Mouse (Mus musculus) heart, embryonic 15.5 days (tissue): ENCODE results near the gene Fbf1. TPM values are rescaled to one million over a fixed set of nuclear protein-coding genes. Genes with fewer than 3 reads are reported as not detected.

Source experiments
- ATAC-seq: fragments of 200-750 bp; cut with Nextera tagmentation; replicated peaks from 2 replicates; pipeline ENCODE4 v1.8.0; 2017; ENCODE audit warnings: low read depth, moderate TSS enrichment; ENCODE audit not compliant: insufficient number of reproducible peaks, insufficient read depth, low FRiP score
- H3K27ac ChIP-seq: fragments of 300-500 bp; sonication (generic); 2 replicates; pipeline ENCODE4 v1.5.1; 2015; ENCODE audit warnings: mild to moderate bottlenecking, inconsistent platforms
- H3K27me3 ChIP-seq: fragments of 300-500 bp; sonication (generic); 2 replicates; pipeline ENCODE4 v1.6.1; 2015; ENCODE audit warnings: inconsistent platforms
- H3K36me3 ChIP-seq: fragments of 300-500 bp; sonication (generic); 2 replicates; pipeline ENCODE4 v1.6.1; 2015; ENCODE audit warnings: mild to moderate bottlenecking, inconsistent platforms
- H3K4me1 ChIP-seq: fragments of 300-500 bp; sonication (generic); replicated peaks from 2 replicates; pipeline ENCODE4 v1.6.1; 2015; ENCODE audit warnings: inconsistent platforms
- H3K4me2 ChIP-seq: fragments of 300-500 bp; sonication (generic); 2 replicates; pipeline ENCODE4 v1.6.1; 2015; ENCODE audit warnings: inconsistent platforms, mild to moderate bottlenecking, moderate library complexity
- H3K4me3 ChIP-seq: fragments of 300-500 bp; sonication (generic); 2 replicates; pipeline ENCODE4 v1.5.1; 2015; ENCODE audit warnings: mild to moderate bottlenecking, inconsistent platforms
- H3K9ac ChIP-seq: fragments of 300-500 bp; sonication (generic); 2 replicates; pipeline ENCODE4 v1.6.1; 2015; ENCODE audit warnings: mild to moderate bottlenecking, inconsistent platforms
- H3K9me3 ChIP-seq: fragments of 300-500 bp; sonication (generic); replicated peaks from 2 replicates; pipeline ENCODE4 v1.6.1; 2016; ENCODE audit warnings: inconsistent platforms
- WGBS: fragments of 180-500 bp; shearing (Covaris S2); methylation state at CpG from one replicate; pipeline ENCODE4 v1.1.7; 2015; ENCODE audit warnings: mixed read lengths; 5-methylcytosine and 5-hydroxymethylcytosine counted together
- polyA plus RNA-seq: library from polyadenylated mRNA; unstranded; fragments of >200 nt; fragmentation: Nextera tagmentation; extraction: Ambion mirVana; gene quantifications from 2 replicates; pipeline ENCODE4 v1.2.1, GENCODE M21; 2015

Fbf1 gene
- polyA plus RNA-seq, 1 experiment from 2014 or later: 19.8 TPM

DNA sequence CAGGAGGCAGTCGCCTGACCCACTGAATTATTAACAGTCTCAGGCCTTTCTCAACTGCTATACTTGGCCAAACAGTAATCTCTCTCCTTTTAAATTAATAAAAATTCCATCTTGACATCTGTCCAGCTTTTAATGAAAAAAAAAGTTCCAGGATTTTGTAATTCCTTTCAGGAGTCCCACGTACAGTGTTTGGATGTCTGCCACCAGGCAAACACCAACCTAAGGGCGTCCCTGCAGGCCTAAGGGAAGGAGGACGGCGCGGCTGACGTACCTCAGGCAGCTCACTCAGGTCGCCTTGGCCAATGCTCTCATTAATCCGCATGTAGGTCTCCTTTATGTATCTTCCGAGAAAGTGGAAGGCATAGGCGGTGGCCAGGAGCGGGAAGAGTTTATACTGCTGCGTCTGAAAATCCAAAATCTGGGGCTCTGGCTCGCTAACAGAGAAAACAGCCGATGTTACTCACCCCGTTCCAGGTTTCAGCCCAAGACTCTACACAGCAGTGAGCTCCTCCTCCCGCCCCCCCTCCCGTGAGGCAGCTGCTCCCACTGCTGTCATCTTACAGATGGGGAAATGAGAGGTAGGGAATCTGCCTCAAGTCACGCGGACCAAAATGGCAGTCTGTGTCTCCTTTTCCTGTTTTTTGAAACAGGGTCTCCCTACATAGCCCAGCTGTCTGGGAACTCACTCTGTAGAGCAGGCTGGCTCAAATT is 10.6 kb upstream of the Fbf1 start:
- Histone ChIP-seq H3K36me3 (peaks cover 83% of the 10 kb centered on the region), H3K27me3 (no peaks in the 10 kb centered on the region), H3K4me1 (no peaks in the 10 kb centered on the region), H3K9ac (no peak overlapping the region), H3K4me2 (no peak overlapping the region), H3K9me3 (no peaks in the 10 kb centered on the region), H3K27ac (no peak overlapping the region), H3K4me3 (no peak overlapping the region)
- no peak for ATAC-seq
- WGBS: 85% methylated on average over 20 of the region's 20 CpGs

DNA sequence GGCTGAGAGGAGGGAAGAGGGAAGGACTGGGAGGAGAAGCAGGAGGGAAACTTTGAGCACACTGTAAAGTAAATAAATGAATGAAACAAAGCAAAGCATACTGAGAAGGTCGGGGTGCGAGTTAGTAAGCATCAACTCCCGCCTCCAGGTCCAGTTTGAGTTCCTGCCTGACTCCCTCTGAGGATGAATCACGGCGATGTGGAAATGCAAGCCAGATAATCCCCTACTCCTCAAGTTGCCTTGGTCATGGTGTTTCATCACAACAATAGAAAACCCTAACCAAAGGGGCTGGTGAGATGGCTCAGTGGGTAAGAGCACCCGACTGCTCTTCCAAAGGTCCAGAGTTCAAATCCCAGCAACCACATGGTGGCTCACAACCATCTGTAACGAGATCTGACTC is 8.0 kb upstream of the Fbf1 start:
- Histone ChIP-seq H3K27me3 (no peaks in the 10 kb centered on the region), H3K27ac (no peak overlapping the region), H3K36me3 (peaks cover 83% of the 10 kb centered on the region), H3K9me3 (no peaks in the 10 kb centered on the region), H3K4me2 (no peak overlapping the region), H3K4me3 (no peak overlapping the region), H3K4me1 (no peaks in the 10 kb centered on the region), H3K9ac (no peak overlapping the region)
- no peak for ATAC-seq
- 86% methylated on average over 7 of the region's 7 CpGs for whole genome bisulfite sequencing

DNA sequence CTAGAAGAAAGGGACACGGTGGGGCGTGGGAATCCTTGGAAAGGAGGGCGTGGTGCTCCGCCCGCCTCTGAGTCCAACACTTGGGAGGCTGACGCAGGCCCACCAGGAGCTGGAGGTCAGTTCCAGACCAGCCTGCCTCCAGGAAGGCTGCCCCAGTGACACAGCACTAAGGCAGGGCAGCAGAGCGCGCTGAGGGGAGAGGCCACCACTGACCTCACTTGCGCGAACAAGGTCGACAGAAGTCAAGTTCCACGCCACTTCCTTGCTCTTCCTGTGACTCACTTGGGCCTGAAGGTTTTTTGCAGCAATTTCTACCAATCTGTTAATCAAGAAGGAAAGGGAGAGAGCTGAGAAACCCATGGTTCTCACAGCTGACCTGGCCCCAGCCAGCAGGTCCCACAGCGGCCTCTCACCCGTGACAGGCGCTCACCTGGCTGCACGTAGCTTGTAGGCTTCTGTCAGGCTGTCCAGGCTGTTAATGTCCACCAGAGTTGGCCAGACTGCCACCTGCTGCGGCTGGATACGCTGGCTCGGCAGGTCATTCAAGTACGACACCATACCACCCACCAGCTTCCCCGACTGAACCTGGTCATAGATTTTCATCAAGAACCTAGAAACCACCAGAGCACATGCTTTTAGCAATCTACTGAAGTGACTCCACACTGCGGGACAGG is 6.9 kb upstream of the Fbf1 start:
- H3K4me1 ChIP-seq: no peaks in the 10 kb centered on the region
- H3K4me3 ChIP-seq: no peak overlapping the region
- no peaks in the 10 kb centered on the region for H3K9me3 ChIP-seq
- H3K9ac ChIP-seq: no peak overlapping the region
- H3K36me3 ChIP-seq: peaks cover 72% of the 10 kb centered on the region
- WGBS: 90% methylated on average over 22 of the region's 22 CpGs
- no peaks in the 10 kb centered on the region for H3K27me3 ChIP-seq
- no peak overlapping the region for H3K27ac ChIP-seq
- H3K4me2 ChIP-seq: no peak overlapping the region
- no peak for ATAC-seq

DNA sequence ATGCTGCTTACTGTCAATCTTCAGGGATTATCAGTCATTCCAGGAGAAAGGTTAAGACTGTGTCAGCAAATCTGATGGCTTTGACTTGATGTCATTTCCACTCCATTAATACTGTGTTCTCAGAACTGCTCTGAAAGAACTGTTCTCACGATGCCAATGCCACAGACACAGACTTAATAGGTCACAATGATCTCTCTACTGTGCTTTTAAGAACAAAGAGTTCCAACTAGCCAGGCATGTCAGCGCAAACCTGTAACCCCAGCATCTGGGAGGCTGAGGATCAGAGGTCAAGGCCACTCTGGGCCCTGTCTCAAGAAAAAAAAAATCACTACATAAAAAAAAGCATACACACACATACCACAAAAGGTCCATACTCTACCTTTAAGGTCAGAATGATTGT is 4.0 kb upstream of the Fbf1 start:
- WGBS: 83% methylated on average over 2 of the region's 2 CpGs
- Histone ChIP-seq H3K4me3 (no peak overlapping the region), H3K9ac (no peak overlapping the region), H3K27me3 (no peaks in the 10 kb centered on the region), H3K4me2 (no peak overlapping the region), H3K27ac (no peak overlapping the region), H3K9me3 (no peaks in the 10 kb centered on the region), H3K4me1 (peaks cover 8% of the 10 kb centered on the region), H3K36me3 (peaks cover 48% of the 10 kb centered on the region)
- no peak for ATAC-seq

DNA sequence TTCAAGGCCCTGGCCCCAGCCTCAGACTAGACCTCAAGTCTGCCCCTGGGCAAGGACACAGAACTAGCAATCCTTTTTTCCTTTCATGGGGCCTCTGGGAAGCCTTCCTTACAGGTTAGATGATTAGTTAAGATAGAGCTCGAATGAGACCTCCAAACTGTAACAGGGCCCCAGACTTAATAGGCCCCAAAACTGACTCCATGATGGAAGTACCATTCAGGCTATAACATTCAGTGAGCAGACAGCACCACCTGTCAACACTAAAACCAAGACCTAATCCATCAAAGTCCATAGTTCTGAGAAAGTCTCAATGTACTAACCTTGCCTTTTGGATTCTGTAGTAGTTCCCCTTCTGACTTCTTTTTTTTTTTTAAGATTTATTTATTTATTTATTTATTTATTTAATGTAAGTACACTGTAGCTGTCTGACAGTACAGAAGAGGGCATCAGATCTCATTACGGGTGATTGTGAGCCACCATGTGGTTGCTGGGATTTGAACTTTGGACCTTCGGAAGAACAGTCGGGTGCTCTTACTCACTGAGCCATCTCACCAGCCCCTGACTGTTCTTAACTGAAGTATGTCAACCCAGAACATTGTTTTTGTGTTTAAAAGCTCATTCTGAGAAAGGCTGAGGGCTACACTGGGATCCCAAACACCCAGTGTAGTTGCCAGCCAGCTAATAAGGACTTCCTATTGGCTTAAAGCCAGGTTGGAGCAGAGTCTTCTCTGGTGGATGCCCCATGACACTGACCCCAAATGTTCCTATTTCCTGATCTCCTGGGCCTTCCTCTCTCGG is 2.2 kb upstream of the Fbf1 start:
- H3K9me3 ChIP-seq: no peaks in the 10 kb centered on the region
- ATAC-seq: no peak
- H3K4me2 ChIP-seq: no peak overlapping the region
- H3K36me3 ChIP-seq: peaks cover 40% of the 10 kb centered on the region
- H3K27me3 ChIP-seq: no peaks in the 10 kb centered on the region
- no peak overlapping the region for H3K4me3 ChIP-seq
- peaks cover 19% of the 10 kb centered on the region for H3K4me1 ChIP-seq
- H3K9ac ChIP-seq: no peak overlapping the region
- WGBS: 79% methylated on average over 5 of the region's 5 CpGs
- no peak overlapping the region for H3K27ac ChIP-seq

DNA sequence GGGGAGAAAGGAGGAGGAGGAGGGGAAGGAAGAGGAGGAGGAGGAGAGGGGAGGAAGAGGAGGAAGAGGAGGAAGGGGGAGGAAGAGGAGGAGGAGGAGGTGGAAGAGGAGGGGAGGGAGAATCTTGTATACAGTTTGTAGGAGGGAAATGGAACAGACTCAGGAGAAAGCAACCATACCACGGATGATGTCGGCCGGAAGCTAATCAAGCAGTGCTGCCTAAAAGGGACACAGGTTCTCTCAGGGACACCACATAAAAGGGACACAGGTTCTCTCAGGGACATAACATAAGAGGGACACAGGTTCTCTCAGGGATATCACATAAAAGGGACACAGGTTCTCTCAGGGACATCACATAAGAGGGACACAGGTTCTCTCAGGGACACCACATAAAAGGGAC is 1.2 kb upstream of the Fbf1 start:
- Histone ChIP-seq H3K9me3 (no peaks in the 10 kb centered on the region), H3K27ac (no peak overlapping the region), H3K27me3 (no peaks in the 10 kb centered on the region), H3K4me1 (peaks cover 19% of the 10 kb centered on the region), H3K4me3 (no peak overlapping the region), H3K9ac (no peak overlapping the region), H3K36me3 (peaks cover 30% of the 10 kb centered on the region), H3K4me2 (no peak overlapping the region)
- WGBS: 73% methylated on average over 3 of the region's 3 CpGs
- ATAC-seq: no peak

DNA sequence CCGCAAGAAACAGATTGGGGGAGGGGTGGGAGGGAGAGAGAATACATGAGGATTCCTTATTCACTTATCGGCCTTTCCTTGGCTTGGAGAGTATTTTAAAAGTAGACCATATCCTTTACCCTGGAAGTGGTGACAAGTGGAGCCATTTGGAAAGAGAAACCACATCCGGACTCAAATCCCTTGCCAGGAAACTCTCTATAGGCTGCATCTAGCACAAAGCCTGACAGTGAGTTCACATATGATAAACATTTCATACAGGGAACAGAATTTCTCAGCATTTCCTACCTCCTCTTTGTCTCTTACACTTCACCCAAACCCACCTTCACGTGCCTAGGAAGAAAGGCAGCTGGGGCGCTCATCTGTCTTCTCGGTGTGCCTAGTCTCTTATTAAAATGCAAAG is 734 bp downstream of the Fbf1 start:
- peaks cover 21% of the 10 kb centered on the region for H3K4me1 ChIP-seq
- H3K9ac ChIP-seq: peak overlapping the region; percentile 75
- WGBS: 4% methylated on average over 6 of the region's 6 CpGs
- H3K27me3 ChIP-seq: no peaks in the 10 kb centered on the region
- H3K4me3 ChIP-seq: peak overlapping the region; percentile 73
- peak overlapping the region; percentile 83 for H3K4me2 ChIP-seq
- ATAC-seq: no peak
- peak overlapping the region; percentile 96 for H3K27ac ChIP-seq
- peaks cover 14% of the 10 kb centered on the region for H3K36me3 ChIP-seq
- H3K9me3 ChIP-seq: no peaks in the 10 kb centered on the region

DNA sequence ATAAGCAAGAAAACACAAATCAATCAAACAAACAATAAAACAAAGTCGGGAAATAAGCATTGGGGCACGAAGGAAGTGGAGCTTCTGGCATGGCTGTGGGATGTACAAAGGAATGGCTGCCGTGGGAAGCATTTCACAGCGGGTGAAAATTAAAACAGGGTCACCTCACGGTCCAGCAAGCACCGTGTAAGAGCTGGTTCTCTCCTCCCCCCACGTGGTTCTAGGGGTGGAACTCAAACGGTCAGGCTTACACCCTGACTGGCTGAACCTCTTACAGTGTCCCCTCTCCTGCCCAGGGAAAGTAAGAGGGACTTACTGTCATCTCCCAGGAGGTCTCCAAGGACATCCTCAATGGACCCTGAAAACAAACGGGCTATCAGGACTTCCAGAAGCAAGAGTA is 5.0 kb downstream of the Fbf1 start:
- no peak overlapping the region for H3K4me3 ChIP-seq
- H3K27ac ChIP-seq: no peak overlapping the region
- peaks cover 20% of the 10 kb centered on the region for H3K36me3 ChIP-seq
- ATAC-seq: no peak
- H3K9ac ChIP-seq: no peak overlapping the region
- peaks cover 18% of the 10 kb centered on the region for H3K4me1 ChIP-seq
- no peaks in the 10 kb centered on the region for H3K9me3 ChIP-seq
- H3K27me3 ChIP-seq: no peaks in the 10 kb centered on the region
- no peak overlapping the region for H3K4me2 ChIP-seq
- 57% methylated on average over 9 of the region's 9 CpGs for WGBS

DNA sequence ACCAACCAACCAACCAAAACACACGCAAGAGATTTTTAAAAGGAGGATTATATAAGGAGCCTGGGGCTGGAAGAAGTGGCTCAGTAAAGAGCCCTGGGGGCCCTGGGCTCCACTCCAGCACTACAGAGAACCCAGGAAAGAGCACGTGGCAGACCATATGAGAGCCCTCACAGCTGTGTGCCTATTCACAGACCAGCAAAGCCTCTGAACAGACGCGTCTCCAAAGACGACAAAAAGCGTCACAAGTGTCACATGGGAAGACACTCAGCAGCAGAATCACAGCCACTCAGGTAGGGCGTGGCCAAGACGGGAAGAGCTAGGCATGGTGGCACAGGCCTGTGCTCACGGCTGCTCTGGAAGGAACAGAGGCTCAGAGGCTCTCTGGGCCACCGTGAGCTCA is 5.8 kb downstream of the Fbf1 start:
- no peak for ATAC-seq
- no peak overlapping the region for H3K4me3 ChIP-seq
- no peaks in the 10 kb centered on the region for H3K27me3 ChIP-seq
- no peak overlapping the region for H3K4me2 ChIP-seq
- peaks cover 25% of the 10 kb centered on the region for H3K36me3 ChIP-seq
- no peak overlapping the region for H3K9ac ChIP-seq
- H3K9me3 ChIP-seq: no peaks in the 10 kb centered on the region
- WGBS: 72% methylated on average over 10 of the region's 10 CpGs
- peaks cover 17% of the 10 kb centered on the region for H3K4me1 ChIP-seq
- no peak overlapping the region for H3K27ac ChIP-seq

DNA sequence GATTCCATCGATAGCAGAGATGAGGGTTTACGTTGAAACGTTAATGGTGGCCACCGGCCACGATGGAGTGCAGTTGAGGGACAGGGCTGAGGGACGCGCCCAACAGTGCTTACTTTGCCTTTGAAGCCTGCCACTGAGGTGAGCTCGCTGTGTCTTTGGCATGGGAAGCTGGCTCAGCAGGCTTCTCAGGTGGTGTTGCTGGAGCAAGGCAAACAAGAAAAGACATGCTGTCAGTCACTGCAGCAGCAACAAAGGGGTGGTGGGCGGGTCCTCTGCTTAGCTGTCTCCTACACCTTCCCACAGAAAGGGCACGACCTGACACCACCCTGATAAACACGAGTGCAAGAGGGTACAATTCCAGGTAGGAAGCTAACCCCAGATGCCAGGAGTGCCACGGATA is 6.7 kb downstream of the Fbf1 start:
- Histone ChIP-seq H3K36me3 (peaks cover 32% of the 10 kb centered on the region), H3K9ac (no peak overlapping the region), H3K4me3 (no peak overlapping the region), H3K9me3 (no peaks in the 10 kb centered on the region), H3K4me2 (no peak overlapping the region), H3K27me3 (no peaks in the 10 kb centered on the region), H3K4me1 (peaks cover 8% of the 10 kb centered on the region), H3K27ac (no peak overlapping the region)
- ATAC-seq: no peak
- WGBS: 69% methylated on average over 12 of the region's 12 CpGs

DNA sequence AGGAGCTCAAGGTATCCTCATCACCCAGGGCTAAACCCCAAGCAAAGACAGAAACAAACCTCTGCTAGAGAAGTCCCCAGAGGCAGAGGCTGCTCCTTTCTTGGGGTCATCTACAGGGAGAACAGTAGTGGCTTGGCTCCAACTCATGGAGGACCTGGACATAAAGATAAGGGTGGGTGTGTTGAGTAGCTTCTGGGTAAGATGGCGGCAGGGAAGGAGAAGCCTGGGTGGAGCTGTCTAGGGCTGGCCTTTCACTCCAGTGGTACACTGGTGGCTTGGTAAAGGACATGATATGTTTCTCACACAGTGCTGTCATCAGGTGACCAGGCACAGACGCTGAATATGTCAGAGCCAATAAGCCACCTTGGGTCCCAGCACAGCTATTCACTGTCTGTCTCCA is 17.0 kb downstream of the Fbf1 start:
- no peak overlapping the region for H3K4me3 ChIP-seq
- ATAC-seq: no peak
- peaks cover 4% of the 10 kb centered on the region; the same call in 1 of the 2 replicates for H3K4me1 ChIP-seq
- H3K9me3 ChIP-seq: no peaks in the 10 kb centered on the region
- no peak overlapping the region for H3K9ac ChIP-seq
- WGBS: 79% methylated on average over 2 of the region's 2 CpGs
- no peak overlapping the region for H3K27ac ChIP-seq
- peaks cover 75% of the 10 kb centered on the region for H3K36me3 ChIP-seq
- H3K27me3 ChIP-seq: no peaks in the 10 kb centered on the region
- H3K4me2 ChIP-seq: no peak overlapping the region
